Mouse (Mus musculus) natural killer cell, adult 2 months (primary cell): Measurements from ENCODE around the gene Gm428.
"Not testable (repeated sequence)": the region's sequence is repeated elsewhere in the genome, so short reads cannot be mapped to it uniquely, and the experiment has no call there.

ENCODE experiments used
- DNase-seq, 2 experiments: peaks; one replicate each; pipeline ENCODE4 v3.0.0; 2022; ENCODE audit warnings: low spot score in 2 of 2

The Gm428 gene

DNA sequence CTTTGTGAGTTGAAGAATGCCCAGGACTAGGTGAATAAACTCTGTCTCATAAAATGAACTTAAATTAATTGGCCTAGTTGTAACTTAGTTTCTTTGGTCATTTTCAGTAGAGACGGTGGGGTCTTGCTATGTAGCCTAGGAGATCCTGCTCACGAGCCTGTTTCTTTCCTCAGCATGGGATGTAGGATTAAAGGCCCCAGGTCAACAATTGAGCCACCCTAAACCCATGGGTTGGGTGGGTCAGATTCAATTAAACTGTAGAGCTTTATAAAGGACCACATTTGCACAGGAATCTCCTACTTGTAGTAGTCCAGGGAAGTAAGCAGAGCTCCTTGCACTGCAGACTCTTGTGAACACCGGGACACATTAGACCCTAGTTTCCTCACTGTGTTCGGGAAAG is at the start of gene Gm428:
Gene Gm428, plus strand, starts transcription at position 301 of the 400 bp plus-strand sequence.
- not testable (repeated sequence) for DNase-seq

GRCm38 (mm10) chr4:73637821-73638220 is 45.5 kb upstream of the Gm428 start, which contains the start of gene Gm11236:
Gene Gm11236, plus strand, starts transcription at chr4:73638121.
- DNase-seq, result not testable (repeated sequence)

- not testable (repeated sequence) for DNase-seq
Observed at GRCm38 (mm10) chr4:73661864-73662263, 21.5 kb upstream of the Gm428 start.

DNA sequence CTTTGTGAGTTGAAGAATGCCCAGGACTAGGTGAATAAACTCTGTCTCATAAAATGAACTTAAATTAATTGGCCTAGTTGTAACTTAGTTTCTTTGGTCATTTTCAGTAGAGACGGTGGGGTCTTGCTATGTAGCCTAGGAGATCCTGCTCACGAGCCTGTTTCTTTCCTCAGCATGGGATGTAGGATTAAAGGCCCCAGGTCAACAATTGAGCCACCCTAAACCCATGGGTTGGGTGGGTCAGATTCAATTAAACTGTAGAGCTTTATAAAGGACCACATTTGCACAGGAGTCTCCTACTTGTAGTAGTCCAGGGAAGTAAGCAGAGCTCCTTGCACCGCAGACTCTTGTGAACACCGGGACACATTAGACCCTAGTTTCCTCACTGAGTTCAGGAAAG is 15.3 kb upstream of the Gm428 start, which contains the start of gene Gm11239:
Gene Gm11239, plus strand, starts transcription at position 301 of the 400 bp plus-strand sequence.
- DNase-seq, result not testable (repeated sequence)

- no peak for DNase-seq
Observed at GRCm38 (mm10) chr4:73718761-73719160, 35.4 kb downstream of the Gm428 start.

GRCm38 (mm10) chr4:73719819-73720218 is 36.5 kb downstream of the Gm428 start:
- no peak for DNase-seq
